Mouse (Mus musculus) kidney, adult 2 months (tissue): Measurements from ENCODE around the gene St3gal3.

Experiments
- CTCF ChIP-seq: fragments of 200-500 bp; conservative IDR thresholded peaks from 2 replicates; pipeline ENCODE4 v1.5.1; 2011; ENCODE audit warnings: low read depth, mild to moderate bottlenecking, control low read depth, low read length, moderate library complexity, mixed read lengths; ENCODE audit not compliant: insufficient read depth, insufficient read length
- POLR2A ChIP-seq: fragments of 200-500 bp; IDR thresholded peaks from one replicate; pipeline ENCODE4 v1.6.1; 2011; ENCODE audit warnings: low read depth, low read length, control low read depth

- TF ChIP-seq CTCF (no peak), POLR2A (no peak)
Observed at GRCm38 (mm10) chr4:117977841-117978240, 156.9 kb downstream of the St3gal3 start.
